Mouse (Mus musculus): ENCODE measurements around the gene Arhgef3. TPM values are rescaled to one million over a fixed set of nuclear protein-coding genes. Genes with fewer than 3 reads are reported as not detected.

Gene Arhgef3
- polyA plus RNA-seq, 1 experiment = 2.6 TPM

GRCm38 (mm10) chr14:27102720-27103119, 12.0 kb upstream of the Arhgef3 start:
- no peaks in the 10 kb centered on the region for H3K9me3 ChIP-seq (replicated peaks; ENCODE audit: control insufficient read depth, insufficient read depth, low read length, poor library complexity, severe bottlenecking)
- TF ChIP-seq EP300 (IDR thresholded peaks at IDR 0.05; ENCODE audit: insufficient read depth, low read depth, low read length) (0 out of 2 replicates have a peak, but pooled peaks have one; percentile 8), CTCF (IDR thresholded peaks at IDR 0.05; ENCODE audit: low read depth, low read length) (no peak)
- H3K27ac ChIP-seq (ENCODE audit: insufficient read depth, low read length) = no peak overlapping the region
- peaks cover 33% of the 10 kb centered on the region for H3K36me3 ChIP-seq (ENCODE audit: control insufficient read depth, insufficient read depth, low read length, poor library complexity, severe bottlenecking)
- no peak overlapping the region for H3K4me3 ChIP-seq (ENCODE audit: low read depth, low read length)
- H3K9ac ChIP-seq (ENCODE audit: low read depth, poor library complexity, severe bottlenecking) = no peak overlapping the region
- H3K4me1 ChIP-seq (ENCODE audit: control insufficient read depth, insufficient read depth, low read length) = peaks cover 2% of the 10 kb centered on the region
- H3K27me3 ChIP-seq (ENCODE audit: control insufficient read depth, insufficient read depth, low read length, poor library complexity, severe bottlenecking) = no peaks in the 10 kb centered on the region

GRCm38 (mm10) chr14:27105731-27106457, 8.8 kb upstream of the Arhgef3 start:
- Histone ChIP-seq H3K27me3 (ENCODE audit: control insufficient read depth, insufficient read depth, low read length, poor library complexity, severe bottlenecking) (no peaks in the 10 kb centered on the region), H3K4me3 (ENCODE audit: low read depth, low read length) (no peak overlapping the region), H3K9me3 (replicated peaks; ENCODE audit: control insufficient read depth, insufficient read depth, low read length, poor library complexity, severe bottlenecking) (no peaks in the 10 kb centered on the region), H3K36me3 (ENCODE audit: control insufficient read depth, insufficient read depth, low read length, poor library complexity, severe bottlenecking) (peaks cover 10% of the 10 kb centered on the region), H3K9ac (ENCODE audit: low read depth, poor library complexity, severe bottlenecking) (no peak overlapping the region), H3K27ac (ENCODE audit: insufficient read depth, low read length) (no peak overlapping the region), H3K4me1 (ENCODE audit: control insufficient read depth, insufficient read depth, low read length) (peaks cover 2% of the 10 kb centered on the region)
- TF ChIP-seq POLR2A (IDR thresholded peaks at IDR 0.05; ENCODE audit: insufficient read depth, low read length) (no peak), CTCF (IDR thresholded peaks at IDR 0.05; ENCODE audit: low read depth, low read length) (no peak), EP300 (IDR thresholded peaks at IDR 0.05; ENCODE audit: insufficient read depth, low read depth, low read length) (no peak)

GRCm38 (mm10) chr14:27108748-27109504, 5.8 kb upstream of the Arhgef3 start:
- no peak for TF ChIP-seq POLR2A (IDR thresholded peaks at IDR 0.05; ENCODE audit: insufficient read depth, low read length)
- peak; percentile 46 for TF ChIP-seq CTCF (IDR thresholded peaks at IDR 0.05; ENCODE audit: low read depth, low read length)
- Histone ChIP-seq H3K27ac (ENCODE audit: insufficient read depth, low read length) (no peak overlapping the region), H3K9ac (ENCODE audit: low read depth, poor library complexity, severe bottlenecking) (no peak overlapping the region), H3K4me3 (ENCODE audit: low read depth, low read length) (no peak overlapping the region), H3K27me3 (ENCODE audit: control insufficient read depth, insufficient read depth, low read length, poor library complexity, severe bottlenecking) (no peaks in the 10 kb centered on the region), H3K9me3 (replicated peaks; ENCODE audit: control insufficient read depth, insufficient read depth, low read length, poor library complexity, severe bottlenecking) (no peaks in the 10 kb centered on the region), H3K4me1 (ENCODE audit: control insufficient read depth, insufficient read depth, low read length) (no peaks in the 10 kb centered on the region), H3K36me3 (ENCODE audit: control insufficient read depth, insufficient read depth, low read length, poor library complexity, severe bottlenecking) (no peaks in the 10 kb centered on the region)

GRCm38 (mm10) chr14:27115275-27115660, 569 bp downstream of the Arhgef3 start:
- no peaks in the 10 kb centered on the region for H3K36me3 ChIP-seq (ENCODE audit: control insufficient read depth, insufficient read depth, low read length, poor library complexity, severe bottlenecking)
- H3K9ac ChIP-seq (ENCODE audit: low read depth, poor library complexity, severe bottlenecking) = peak overlapping the region; percentile 31
- no peak overlapping the region for H3K27ac ChIP-seq (ENCODE audit: insufficient read depth, low read length)
- H3K4me1 ChIP-seq (ENCODE audit: control insufficient read depth, insufficient read depth, low read length) = no peaks in the 10 kb centered on the region
- no peaks in the 10 kb centered on the region for H3K9me3 ChIP-seq (replicated peaks; ENCODE audit: control insufficient read depth, insufficient read depth, low read length, poor library complexity, severe bottlenecking)
- TF ChIP-seq CTCF (IDR thresholded peaks at IDR 0.05; ENCODE audit: low read depth, low read length) (no peak), POLR2A (IDR thresholded peaks at IDR 0.05; ENCODE audit: insufficient read depth, low read length) (no peak), EP300 (IDR thresholded peaks at IDR 0.05; ENCODE audit: insufficient read depth, low read depth, low read length) (no peak)
- H3K27me3 ChIP-seq (ENCODE audit: control insufficient read depth, insufficient read depth, low read length, poor library complexity, severe bottlenecking) = no peaks in the 10 kb centered on the region
- peak overlapping the region; percentile 84 for H3K4me3 ChIP-seq (ENCODE audit: low read depth, low read length)

GRCm38 (mm10) chr14:27115991-27116390, 1.3 kb downstream of the Arhgef3 start:
- TF ChIP-seq EP300 (IDR thresholded peaks at IDR 0.05; ENCODE audit: insufficient read depth, low read depth, low read length) (no peak), CTCF (IDR thresholded peaks at IDR 0.05; ENCODE audit: low read depth, low read length) (no peak)
- no peak overlapping the region for H3K4me3 ChIP-seq (ENCODE audit: low read depth, low read length)
- no peaks in the 10 kb centered on the region for H3K4me1 ChIP-seq (ENCODE audit: control insufficient read depth, insufficient read depth, low read length)
- no peaks in the 10 kb centered on the region for H3K36me3 ChIP-seq (ENCODE audit: control insufficient read depth, insufficient read depth, low read length, poor library complexity, severe bottlenecking)
- H3K27me3 ChIP-seq (ENCODE audit: control insufficient read depth, insufficient read depth, low read length, poor library complexity, severe bottlenecking) = no peaks in the 10 kb centered on the region
- H3K9me3 ChIP-seq (replicated peaks; ENCODE audit: control insufficient read depth, insufficient read depth, low read length, poor library complexity, severe bottlenecking) = no peaks in the 10 kb centered on the region
- H3K9ac ChIP-seq (ENCODE audit: low read depth, poor library complexity, severe bottlenecking) = no peak overlapping the region
- no peak overlapping the region for H3K27ac ChIP-seq (ENCODE audit: insufficient read depth, low read length)

GRCm38 (mm10) chr14:27116577-27117165, 2.0 kb downstream of the Arhgef3 start:
- H3K9ac ChIP-seq (ENCODE audit: low read depth, poor library complexity, severe bottlenecking) = no peak overlapping the region
- no peak overlapping the region for H3K4me3 ChIP-seq (ENCODE audit: low read depth, low read length)
- TF ChIP-seq EP300 (IDR thresholded peaks at IDR 0.05; ENCODE audit: insufficient read depth, low read depth, low read length) = no peak
- TF ChIP-seq POLR2A (IDR thresholded peaks at IDR 0.05; ENCODE audit: insufficient read depth, low read length) = no peak
- TF ChIP-seq CTCF (IDR thresholded peaks at IDR 0.05; ENCODE audit: low read depth, low read length) = no peak
- no peaks in the 10 kb centered on the region for H3K27me3 ChIP-seq (ENCODE audit: control insufficient read depth, insufficient read depth, low read length, poor library complexity, severe bottlenecking)
- no peaks in the 10 kb centered on the region for H3K36me3 ChIP-seq (ENCODE audit: control insufficient read depth, insufficient read depth, low read length, poor library complexity, severe bottlenecking)
- H3K27ac ChIP-seq (ENCODE audit: insufficient read depth, low read length) = no peak overlapping the region
- no peaks in the 10 kb centered on the region for H3K4me1 ChIP-seq (ENCODE audit: control insufficient read depth, insufficient read depth, low read length)
- H3K9me3 ChIP-seq (replicated peaks; ENCODE audit: control insufficient read depth, insufficient read depth, low read length, poor library complexity, severe bottlenecking) = no peaks in the 10 kb centered on the region
